Mouse (Mus musculus) liver, embryonic 14.5 days (tissue): ENCODE data around the gene Zdhhc22.
A peak's percentile ranks its signal among the peaks of the same experiment; 100 is the strongest.

Source experiments
- CTCF ChIP-seq: IDR thresholded peaks from 2 replicates; pipeline ENCODE4 v1.5.1; 2016; ENCODE audit warnings: antibody characterized with exemption, low read depth, control low read depth
- EP300 ChIP-seq: IDR thresholded peaks from 2 replicates; pipeline ENCODE4 v1.6.1; 2016; ENCODE audit warnings: antibody characterized with exemption, low read depth

GRCm38 (mm10) chr12:87026109-87026870 lies 36.1 kb upstream of the Zdhhc22 start:
- peak; percentile 16; the same call in 1 of the 2 replicates for TF ChIP-seq CTCF
- no peak for TF ChIP-seq EP300
